Mouse (Mus musculus): ENCODE measurements around the gene 4933430I17Rik.

DNA sequence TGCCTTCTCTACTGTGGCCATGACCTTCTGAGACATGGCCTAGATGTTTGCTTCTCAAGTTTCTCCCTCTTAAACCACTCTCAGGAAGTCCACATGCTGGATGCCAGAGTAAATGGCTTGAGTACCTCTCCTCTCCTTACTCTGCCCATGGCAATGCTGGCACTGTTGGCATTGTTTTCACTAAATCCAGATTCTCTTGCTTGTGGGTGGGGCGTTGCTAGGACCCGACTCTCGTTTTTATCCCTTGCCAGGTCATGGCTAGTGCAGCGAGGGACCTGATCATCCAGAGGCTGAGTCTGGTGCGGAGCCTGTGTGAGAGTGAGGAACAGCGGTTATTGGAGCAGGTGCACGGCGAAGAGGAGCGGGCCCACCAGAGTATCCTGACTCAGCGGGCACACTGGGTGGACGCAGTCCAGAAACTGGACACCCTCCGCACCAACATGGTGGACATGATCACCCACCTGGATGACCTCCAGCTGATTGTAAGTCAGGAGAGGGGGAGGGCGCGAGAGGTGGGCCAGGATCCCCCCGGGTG lies 38.9 kb upstream of the 4933430I17Rik start:
- TF ChIP-seq CTCF (IDR thresholded peaks at IDR 0.05; ENCODE audit: low read depth, low read length): no peak
- no peak for TF ChIP-seq TAL1 (conservative IDR thresholded peaks at IDR 0.05; ENCODE audit: low read depth, low read length)
